11 mouse cellular contexts compared by ENCODE assay signal in the genomic region with DNA sequence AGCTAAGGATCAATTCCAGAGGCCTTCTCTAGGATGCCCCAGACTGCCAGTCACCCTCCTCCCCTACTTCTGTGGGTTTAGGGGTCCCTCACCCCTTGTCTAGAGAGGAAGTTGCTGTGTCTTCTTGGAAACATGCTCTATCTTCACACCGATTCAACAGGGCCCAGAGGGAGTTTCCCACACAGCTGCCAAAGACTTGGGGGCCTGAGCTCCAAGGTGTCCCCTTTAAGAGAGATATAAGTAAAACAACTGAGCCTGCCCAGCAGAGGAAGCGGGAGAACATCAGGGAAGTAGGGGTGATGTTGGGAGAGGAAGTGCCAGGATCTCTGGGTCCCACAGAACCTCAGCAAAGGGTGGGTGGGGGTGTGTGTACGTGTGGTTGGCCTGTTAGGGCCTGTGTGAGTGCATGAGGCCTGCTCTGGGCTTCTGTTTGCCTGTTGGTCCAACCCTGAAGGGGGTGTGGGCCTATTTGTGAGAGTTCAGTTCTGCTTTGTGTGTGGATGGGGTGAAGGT. TPM values are rescaled to one million over a fixed set of nuclear protein-coding genes. Genes with fewer than 3 reads are reported as not detected.
A peak's percentile ranks its signal among the peaks of the same experiment; 100 is the strongest.
DNase-seq lines count a peak whose midpoint lies in the region; ATAC-seq and TF ChIP-seq lines count a peak whose summit lies in the region.
"Had no signal": no experiment of that assay in that cellular context is flagged by ENCODE, and none has a peak within 500 bp of the region (broad histone marks: within the 10 kb centered on the region; RNA-seq: fewer than 3 reads in every experiment).

No protein-coding gene starts in this region.

- peaks cover 16% of the 10 kb centered on the region for H3K79me2 ChIP-seq in MEL (ENCODE audit: control insufficient read depth, insufficient read depth, low read length, poor library complexity)

- peaks cover 21% of the 10 kb centered on the region for H3K27me3 ChIP-seq in kidney, embryonic 15.5 days
- no peaks in the 10 kb centered on the region for H3K27me3 ChIP-seq in MEL (ENCODE audit: control insufficient read depth in 1 of 2, insufficient read depth in 2 of 2, low read length in 2 of 2)
- peaks cover 19% of the 10 kb centered on the region; the same call in 1 of the 2 replicates for H3K27me3 ChIP-seq in liver, embryonic 15.5 days

- peak overlapping the region; percentile 87; the same call in 1 of the 2 replicates for H3K27ac ChIP-seq in kidney, embryonic 15.5 days
- peak overlapping the region; percentile 99 for H3K27ac ChIP-seq in MEL (ENCODE audit: control insufficient read depth, low read depth, low read length)
- H3K27ac ChIP-seq in liver, embryonic 15.5 days (replicated peaks) = peak overlapping the region; percentile 34

- TF ChIP-seq EP300 in MEL (IDR thresholded peaks at IDR 0.05; ENCODE audit: low read depth in 1 of 2, low read length in 2 of 2) = peak in 1 of 2 experiments; percentile 24; a peak in 1 of 4 replicates

- TF ChIP-seq RAD21 in MEL (IDR thresholded peaks at IDR 0.05; ENCODE audit: low read depth, low read length) = no peak

- peak in 1 of 2 experiments; percentile 40; a peak in 1 of 4 replicates for TF ChIP-seq POLR2A in MEL (IDR thresholded peaks at IDR 0.05; ENCODE audit: control insufficient read depth in 1 of 2, insufficient read depth in 1 of 2, low read depth in 1 of 2, low read length in 2 of 2, poor library complexity in 1 of 2)

- no peak for TF ChIP-seq CTCF in MEL (IDR thresholded peaks at IDR 0.05 in 2 of 3, conservative IDR thresholded peaks at IDR 0.05 in 1 of 3; ENCODE audit: control insufficient read depth in 1 of 3, insufficient read depth in 1 of 3, low read depth in 2 of 3, low read length in 3 of 3, poor library complexity in 1 of 3, severe bottlenecking in 1 of 3)

- H3K4me1 ChIP-seq in kidney, embryonic 15.5 days = peaks cover 78% of the 10 kb centered on the region
- peaks cover 11 to 63% of the 10 kb centered on the region in 2 experiments for H3K4me1 ChIP-seq in MEL (ENCODE audit: control insufficient read depth in 1 of 2, insufficient read depth in 2 of 2, low read length in 2 of 2)
- peaks cover 98% of the 10 kb centered on the region for H3K4me1 ChIP-seq in liver, embryonic 15.5 days (replicated peaks)

- no peak overlapping the region for H3K9ac ChIP-seq in kidney, embryonic 15.5 days
- peak overlapping the region; percentile 83 for H3K9ac ChIP-seq in MEL (ENCODE audit: control insufficient read depth, low read depth, low read length, poor library complexity, severe bottlenecking)
- H3K9ac ChIP-seq in liver, embryonic 15.5 days = no peak overlapping the region

- DNase-seq in kidney, adult 8-10 months = no peak
- peak; percentile 36 for DNase-seq in 3T3-L1 (ENCODE audit: low read depth, low spot score)
- DNase-seq in MEL (ENCODE audit: low read depth, low spot score) = peak; percentile 84
- no peak for DNase-seq in retina, postnatal 1 day
- DNase-seq in Muller cell, postnatal 12 days (ENCODE audit: inconsistent ontology term) = no peak
- DNase-seq in frontal cortex, postnatal 14 days (ENCODE audit: low spot score in 2 of 2) = no peak
- DNase-seq: embryo, embryonic 11 days; gastrocnemius, postnatal 14 days had no signal

- H3K36me3 ChIP-seq in kidney, embryonic 15.5 days = no peaks in the 10 kb centered on the region
- peaks cover 0 to 48% of the 10 kb centered on the region in 2 experiments; a peak in 2 of 4 replicates for H3K36me3 ChIP-seq in MEL (ENCODE audit: control insufficient read depth in 1 of 2, insufficient read depth in 2 of 2, low read length in 2 of 2)
- H3K36me3 ChIP-seq in liver, embryonic 15.5 days (replicated peaks) = no peaks in the 10 kb centered on the region

- WGBS in kidney, embryonic 15.5 days = 62% methylated on average over 3 of the region's 3 CpGs
- 30% methylated on average over 3 of the region's 3 CpGs for WGBS in liver, embryonic 15.5 days (ENCODE audit: insufficient replicate concordance)

- ATAC-seq in kidney, embryonic 15.5 days (replicated peaks; ENCODE audit: low FRiP score) = no peak
- no peak for ATAC-seq in liver, embryonic 15.5 days (ENCODE audit: insufficient read depth)

- no peaks in the 10 kb centered on the region for H3K9me3 ChIP-seq in kidney, embryonic 15.5 days (replicated peaks)
- no peaks in the 10 kb centered on the region for H3K9me3 ChIP-seq in MEL (replicated peaks; ENCODE audit: insufficient read depth, low read length)
- H3K9me3 ChIP-seq in liver, embryonic 15.5 days (replicated peaks) = no peaks in the 10 kb centered on the region

- H3K4me3 ChIP-seq in kidney, embryonic 15.5 days (replicated peaks) = no peak overlapping the region
- H3K4me3 ChIP-seq in MEL (ENCODE audit: control insufficient read depth in 1 of 2, insufficient read depth in 1 of 2, low read depth in 2 of 2, low read length in 2 of 2) = no peak overlapping the region
- no peak overlapping the region for H3K4me3 ChIP-seq in liver, embryonic 15.5 days (replicated peaks)

- 0 out of 2 replicates have a peak overlapping the region, but pooled peaks have one; percentile 6 for H3K4me2 ChIP-seq in kidney, embryonic 15.5 days
- no peak overlapping the region for H3K4me2 ChIP-seq in liver, embryonic 15.5 days

TF ChIP-seq in MEL, 35 proteins besides CTCF, POLR2A, EP300 and RAD21:
- TF ChIP-seq SIN3A (IDR thresholded peaks at IDR 0.05; ENCODE audit: low read length) (peak; percentile 50; the same call in 1 of the 2 replicates), TAL1 (IDR thresholded peaks at IDR 0.05; ENCODE audit: low read length) (peak; percentile 32; the same call in 1 of the 2 replicates), NRF1 (IDR thresholded peaks at IDR 0.05; ENCODE audit: insufficient read depth, low read depth, low read length, poor library complexity, severe bottlenecking) (no peak), MAFK (IDR thresholded peaks at IDR 0.05; ENCODE audit: borderline replicate concordance, low read depth, low read length) (no peak), BHLHE40 (IDR thresholded peaks at IDR 0.05; ENCODE audit: borderline replicate concordance, low read depth, low read length) (0 out of 2 replicates have a peak, but pooled peaks have one; percentile 13), ZC3H11A (IDR thresholded peaks at IDR 0.05; ENCODE audit: low read depth, low read length) (no peak), TCF12 (IDR thresholded peaks at IDR 0.05; ENCODE audit: low read depth, low read length) (peak; percentile 24; the same call in 1 of the 2 replicates), MYB (IDR thresholded peaks at IDR 0.05; ENCODE audit: low read depth, low read length) (no peak), TBP (IDR thresholded peaks at IDR 0.05; ENCODE audit: low read depth, low read length) (0 out of 2 replicates have a peak, but pooled peaks have one; percentile 10), E2F4 (IDR thresholded peaks at IDR 0.05; ENCODE audit: borderline replicate concordance, low read depth, low read length) (no peak), MXI1 (IDR thresholded peaks at IDR 0.05; ENCODE audit: low read depth, low read length) (no peak), HCFC1 (IDR thresholded peaks at IDR 0.05; ENCODE audit: low read depth, low read length) (peak; percentile 23; the same call in 1 of the 2 replicates), MYC (IDR thresholded peaks at IDR 0.05; ENCODE audit: low read depth, low read length) (peak; percentile 64; the same call in 1 of the 2 replicates), GATA1 (IDR thresholded peaks at IDR 0.05; ENCODE audit: low read depth, low read length) (no peak), CHD2 (IDR thresholded peaks at IDR 0.05; ENCODE audit: low read length) (no peak), ELF1 (IDR thresholded peaks at IDR 0.05; ENCODE audit: low read depth, low read length) (no peak), ZKSCAN1 (IDR thresholded peaks at IDR 0.05; ENCODE audit: low read depth, low read length) (no peak), MAZ (IDR thresholded peaks at IDR 0.05; ENCODE audit: low read depth, low read length) (0 out of 2 replicates have a peak, but pooled peaks have one; percentile 64)

RNA-seq across cellular contexts. Expression of gene Junb, which starts 4.0 kb away (rescaled TPM):
- 9.6 TPM in 2 replicates for polyA plus RNA-seq in kidney, embryonic 15.5 days (2015; fragmentation: Nextera tagmentation; extraction: Ambion mirVana)
- total RNA-seq in MEL (2012; rRNA removed) = 49.6 and 72.7 TPM in 2 replicates
- polyA plus RNA-seq in MEL (2012; ENCODE audit: insufficient read depth in 1 of 2, insufficient read length in 2 of 2, low read depth in 1 of 2, low replicate concordance in 2 of 2, missing spikeins in 1 of 2) = 10 to 100 TPM in 1 of 2 experiments, not detected in 1; 41.6 TPM
- 18.2 and 22.1 TPM in 2 replicates for polyA plus RNA-seq in liver, embryonic 15.5 days (2015; fragmentation: Nextera tagmentation; extraction: Ambion mirVana)

RNA-seq across cellular contexts. Expression of gene Hook2, which starts 7.8 kb away (rescaled TPM):
- 25.3 and 27.0 TPM in 2 replicates for polyA plus RNA-seq in kidney, embryonic 15.5 days (2015; fragmentation: Nextera tagmentation; extraction: Ambion mirVana)
- 10.5 and 11.5 TPM in 2 replicates for total RNA-seq in MEL (2012; rRNA removed)
- polyA plus RNA-seq in MEL (2012; ENCODE audit: insufficient read depth in 1 of 2, insufficient read length in 2 of 2, low read depth in 1 of 2, low replicate concordance in 2 of 2, missing spikeins in 1 of 2) = 10 to 100 TPM in 1 of 2 experiments, not detected in 1; 17.5 TPM
- 6.5 and 8.6 TPM in 2 replicates for polyA plus RNA-seq in liver, embryonic 15.5 days (2015; fragmentation: Nextera tagmentation; extraction: Ambion mirVana)

RNA-seq across cellular contexts. Expression of gene Rnaseh2a, which starts 13.0 kb away (rescaled TPM):
- polyA plus RNA-seq in kidney, embryonic 15.5 days (2015; fragmentation: Nextera tagmentation; extraction: Ambion mirVana) = 125 and 129 TPM in 2 replicates
- total RNA-seq in MEL (2012; rRNA removed) = 105 TPM in 2 replicates
- polyA plus RNA-seq in MEL (2012; ENCODE audit: insufficient read depth in 1 of 2, insufficient read length in 2 of 2, low read depth in 1 of 2, low replicate concordance in 2 of 2, missing spikeins in 1 of 2) = 100 to 1,000 TPM in 1 of 2 experiments, not detected in 1; 109 TPM
- polyA plus RNA-seq in liver, embryonic 15.5 days (2015; fragmentation: Nextera tagmentation; extraction: Ambion mirVana) = 101 TPM in 2 replicates

RNA-seq across cellular contexts. Expression of gene Prdx2, which starts 13.2 kb away (rescaled TPM):
- 808 and 824 TPM in 2 replicates for polyA plus RNA-seq in kidney, embryonic 15.5 days (2015; fragmentation: Nextera tagmentation; extraction: Ambion mirVana)
- 502 and 643 TPM in 2 replicates for total RNA-seq in MEL (2012; rRNA removed)
- 100 to 1,000 TPM; 679 to 773 TPM for polyA plus RNA-seq in MEL (2012; ENCODE audit: insufficient read depth in 1 of 2, insufficient read length in 2 of 2, low read depth in 1 of 2, low replicate concordance in 2 of 2, missing spikeins in 1 of 2)
- polyA plus RNA-seq in liver, embryonic 15.5 days (2015; fragmentation: Nextera tagmentation; extraction: Ambion mirVana) = 1,960 and 2,082 TPM in 2 replicates

RNA-seq across cellular contexts. Expression of gene Gm49661, which starts 13.3 kb away (rescaled TPM):
- not detected in 2 replicates for polyA plus RNA-seq in kidney, embryonic 15.5 days (2015; fragmentation: Nextera tagmentation; extraction: Ambion mirVana)
- total RNA-seq in MEL (2012; rRNA removed) = 3.9 and 4.7 TPM in 2 replicates
- polyA plus RNA-seq in MEL (2012; ENCODE audit: insufficient read depth in 1 of 2, insufficient read length in 2 of 2, low read depth in 1 of 2, low replicate concordance in 2 of 2, missing spikeins in 1 of 2) = not detected
- not detected in 2 replicates for polyA plus RNA-seq in liver, embryonic 15.5 days (2015; fragmentation: Nextera tagmentation; extraction: Ambion mirVana)
- total RNA-seq: gastrocnemius, postnatal 14 days; megakaryocyte progenitor cell, adult 5-6 weeks had no signal

Comparison
In these comparisons a context has a peak if more than half of its experiments do, and no peak if none do; other contexts are left out.
1. H3K27ac ChIP-seq: peak in every context shown above with its lines; median percentile 99 in MEL; 87 in kidney, embryonic 15.5 days; 34 in liver, embryonic 15.5 days.
2. DNase-seq: peak in 3T3-L1 (single experiment) and MEL (single experiment); none in kidney, adult 8-10 months (0 of 2), retina, postnatal 1 day (single experiment), Muller cell, postnatal 12 days (single experiment) and frontal cortex, postnatal 14 days (0 of 2).